Mouse (Mus musculus): ENCODE measurements at regions not wholly inside any gene's neighbourhood (a gene's known extent, or its start where the extent isn't known, plus 50 kb on each side); places are given as distances from the start of the nearest gene placed in this dataset.
A peak's percentile ranks its signal among the peaks of the same experiment; 100 is the strongest.

DNA sequence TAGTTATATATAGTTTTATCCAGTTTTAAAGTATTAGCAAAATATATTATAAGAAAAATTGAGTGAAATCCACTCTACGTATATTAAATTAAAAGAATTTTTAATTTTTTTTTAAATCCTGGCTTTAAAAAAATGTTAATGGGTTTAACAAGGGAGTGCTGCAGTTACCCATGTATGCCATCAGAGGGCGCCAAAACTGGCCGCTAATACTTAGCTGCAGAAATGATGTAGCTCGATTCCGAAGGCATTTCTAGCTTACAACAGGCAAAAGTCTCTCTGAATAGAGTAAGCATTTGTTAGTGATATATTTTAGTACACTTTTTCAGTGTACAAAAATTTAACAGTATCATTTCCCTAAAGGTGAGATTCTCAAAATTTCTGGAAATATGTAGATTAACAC, 73.1 kb downstream of the Olfr444 start:
- DNase-seq (ENCODE audit: low read depth, low spot score) = peak; percentile 50
